Mouse (Mus musculus) liver, embryonic 14.5 days (tissue): ENCODE data around the gene Trim10. TPM values are rescaled to one million over a fixed set of nuclear protein-coding genes. Genes with fewer than 3 reads are reported as not detected.

ENCODE experiments used
- ATAC-seq: fragments of 200-750 bp; cut with Nextera tagmentation; 2 replicates; pipeline ENCODE4 v1.8.0; 2017; ENCODE audit warnings: moderate number of reproducible peaks, mild to moderate bottlenecking, moderate library complexity; ENCODE audit not compliant: insufficient read depth
- DNase-seq, 3 experiments: peaks; one replicate each; pipeline ENCODE4 v3.0.0-alpha.2; 2012 to 2013; ENCODE audit warnings: low read depth in 3 of 3, low spot score in 3 of 3
- H3K27ac ChIP-seq: fragments of 300-500 bp; sonication (generic); 2 replicates; pipeline ENCODE4 v1.5.1; 2014; ENCODE audit warnings: moderate library complexity, mild to moderate bottlenecking, control low read depth, inconsistent platforms
- H3K27me3 ChIP-seq: fragments of 300-500 bp; sonication (generic); 2 replicates; pipeline ENCODE4 v1.6.1; 2014; ENCODE audit warnings: mild to moderate bottlenecking, low read length, moderate library complexity; ENCODE audit not compliant: control insufficient read depth, insufficient read depth
- H3K36me3 ChIP-seq: fragments of 300-500 bp; sonication (generic); replicated peaks from 2 replicates; pipeline ENCODE4 v1.6.1; 2014; ENCODE audit warnings: low read depth; ENCODE audit not compliant: control insufficient read depth, insufficient read depth
- H3K4me1 ChIP-seq, 2 experiments: fragments of 200-500 bp in 1 of 2; fragments of 300-500 bp in 1 of 2; sonication (generic) in 1 of 2; replicated peaks; 2 replicates each; pipeline ENCODE4 v1.6.1; 2012 to 2014; ENCODE audit warnings: antibody characterized with exemption in 1 of 2, inconsistent platforms in 1 of 2, low read length in 1 of 2; ENCODE audit not compliant: control insufficient read depth in 2 of 2, insufficient read depth in 2 of 2
- H3K4me2 ChIP-seq: fragments of 300-500 bp; sonication (generic); 2 replicates; pipeline ENCODE4 v1.6.1; 2014; ENCODE audit warnings: low read depth, mild to moderate bottlenecking, control low read depth, moderate library complexity
- H3K4me3 ChIP-seq, 2 experiments: fragments of 200-500 bp in 1 of 2; fragments of 300-500 bp in 1 of 2; sonication (generic) in 1 of 2; 2 replicates each; pipeline ENCODE4 v1.5.1; 2012 to 2014; ENCODE audit warnings: low read depth in 2 of 2, low read length in 2 of 2, mild to moderate bottlenecking in 2 of 2, control low read depth in 1 of 2, inconsistent platforms in 1 of 2, moderate library complexity in 1 of 2; ENCODE audit not compliant: insufficient read depth in 1 of 2
- H3K9ac ChIP-seq: fragments of 300-500 bp; sonication (generic); replicated peaks from 2 replicates; pipeline ENCODE4 v1.6.1; 2014; ENCODE audit warnings: mild to moderate bottlenecking, control low read depth, moderate library complexity
- H3K9me3 ChIP-seq: fragments of 300-500 bp; sonication (generic); 2 replicates; pipeline ENCODE4 v1.6.1; 2016; ENCODE audit warnings: low read length, mixed read lengths; ENCODE audit not compliant: control insufficient read depth
- CTCF ChIP-seq: IDR thresholded peaks from 2 replicates; pipeline ENCODE4 v1.5.1; 2016; ENCODE audit warnings: antibody characterized with exemption, low read depth, control low read depth
- EP300 ChIP-seq: IDR thresholded peaks from 2 replicates; pipeline ENCODE4 v1.6.1; 2016; ENCODE audit warnings: antibody characterized with exemption, low read depth
- WGBS: fragments of 180-500 bp; shearing (Covaris S2); extraction: QIAGEN DNeasy Blood & Tissue Kit; methylation state at CpG from one replicate; pipeline ENCODE4 v1.1.7; 2014; ENCODE audit not compliant: insufficient replicate concordance; 5-methylcytosine and 5-hydroxymethylcytosine counted together
- polyA plus RNA-seq, 2 experiments: library from polyadenylated mRNA; depleted of rRNA in 1 of 2; stranded (reverse) in 1 of 2; unstranded in 1 of 2; fragments of >200 nt; fragmentation: Nextera tagmentation in 1 of 2; extraction: Ambion mirVana in 1 of 2; gene quantifications; 2 replicates each; pipeline versions ENCODE4 v1.2.1 to v1.2.3; 2012 to 2014

The Trim10 gene
- polyA plus RNA-seq, 2 experiments: 114 to 251 TPM

DNA sequence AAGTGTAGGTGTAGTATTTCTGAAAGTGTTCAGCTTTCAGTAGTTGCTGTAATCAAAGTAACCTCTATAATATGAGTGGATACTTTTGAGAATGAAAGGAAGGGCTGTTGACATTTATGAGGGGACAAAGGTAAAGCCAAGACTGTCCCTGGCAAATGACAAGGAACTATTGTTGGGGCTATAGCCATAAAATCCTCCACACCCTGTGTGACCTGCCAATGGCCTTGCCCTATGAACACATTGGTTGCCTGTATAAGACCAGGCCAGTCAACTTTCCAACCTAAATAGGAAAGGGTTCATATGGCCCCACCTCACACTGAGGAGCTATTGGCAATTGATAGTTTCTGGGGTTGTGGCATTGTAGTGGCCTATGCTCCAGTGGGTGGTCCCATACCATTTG lies 27.7 kb downstream of the Trim10 start:
- H3K9me3 ChIP-seq: no peaks in the 10 kb centered on the region
- no peak overlapping the region for H3K4me3 ChIP-seq
- H3K4me1 ChIP-seq: no peaks in the 10 kb centered on the region
- no peak overlapping the region for H3K27ac ChIP-seq
- no peaks in the 10 kb centered on the region for H3K36me3 ChIP-seq
- H3K4me2 ChIP-seq: no peak overlapping the region
- TF ChIP-seq EP300: no peak
- no peak for TF ChIP-seq CTCF
- no peaks in the 10 kb centered on the region for H3K27me3 ChIP-seq
- DNase-seq: no peak
- ATAC-seq: no peak
- H3K9ac ChIP-seq: no peak overlapping the region

DNA sequence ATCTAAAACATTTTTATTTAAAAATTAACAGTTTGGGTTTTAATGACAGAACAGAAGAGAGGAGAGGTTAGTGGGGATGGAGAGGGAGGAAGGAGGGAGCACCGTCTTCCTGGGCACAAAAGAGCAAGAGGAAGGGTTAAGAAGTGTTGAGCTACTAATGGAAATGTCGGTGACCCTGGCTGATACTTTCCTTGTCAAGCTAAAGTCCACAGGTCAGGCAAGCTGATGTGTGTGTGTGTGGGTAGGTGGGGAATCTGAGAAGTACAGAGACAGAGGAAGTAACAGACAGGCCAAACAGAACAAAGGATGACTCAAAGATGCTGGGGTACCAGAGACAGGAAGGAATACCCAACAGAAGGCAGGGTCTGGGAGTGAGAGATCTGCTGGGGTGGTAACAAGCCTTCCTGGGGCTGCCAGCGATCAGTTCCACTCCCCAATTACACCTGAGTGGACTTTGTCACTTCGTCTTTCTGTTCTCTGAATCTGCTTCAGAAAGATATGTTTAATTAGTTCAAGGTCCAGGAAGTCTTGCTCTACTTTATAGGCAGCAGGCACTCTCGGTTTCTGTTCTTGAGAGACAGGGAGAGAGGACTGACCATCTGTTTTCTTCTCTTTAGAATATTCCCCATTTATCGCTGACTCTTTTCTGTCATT lies 28.3 kb downstream of the Trim10 start, which contains the start of gene Trim31:
Trim31 (plus strand) TSS at position 567 of the 654 bp plus-strand sequence.
- 48% methylated on average over 6 of the region's 6 CpGs for WGBS

DNA sequence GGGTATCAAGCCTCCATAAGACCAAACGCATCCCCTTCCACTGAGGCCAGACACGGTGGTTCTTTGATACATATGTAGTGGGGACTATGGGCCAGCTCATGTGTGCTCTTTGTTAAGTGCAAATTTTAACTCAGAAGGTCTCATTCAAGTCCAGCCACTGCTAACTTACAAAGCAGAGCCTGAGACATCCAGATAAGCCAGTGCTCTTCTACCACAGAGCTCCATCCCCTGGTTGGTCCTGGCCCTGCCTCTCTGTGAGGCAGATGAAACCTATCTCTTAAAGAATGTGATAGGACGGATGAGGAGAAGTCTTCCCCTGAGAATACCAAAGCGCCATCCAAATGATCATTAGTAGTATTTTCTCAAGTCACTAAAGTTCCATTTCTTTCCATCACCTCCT lies 30.0 kb downstream of the Trim10 start:
- DNase-seq (no peak), ATAC-seq (no peak)
- H3K9ac ChIP-seq: no peak overlapping the region
- no peak overlapping the region for H3K27ac ChIP-seq
- H3K4me2 ChIP-seq: no peak overlapping the region
- H3K36me3 ChIP-seq: no peaks in the 10 kb centered on the region
- H3K4me3 ChIP-seq: no peak overlapping the region
- TF ChIP-seq EP300: no peak
- TF ChIP-seq CTCF: no peak
- no peaks in the 10 kb centered on the region for H3K9me3 ChIP-seq
- no peaks in the 10 kb centered on the region for H3K27me3 ChIP-seq
- 56% methylated on average over 4 of the region's 4 CpGs for WGBS
- H3K4me1 ChIP-seq: no peaks in the 10 kb centered on the region

More for the DNA sequence above, 28.3 kb downstream of the Trim10 start, which contains the start of gene Trim31:
- Histone ChIP-seq H3K36me3 (no peaks in the 10 kb centered on the region), H3K4me1 (no peaks in the 10 kb centered on the region), H3K27ac (no peak within 1 kb of the TSS), H3K9ac (no peak within 1 kb of the TSS), H3K27me3 (no peaks in the 10 kb centered on the region), H3K4me2 (no peak within 1 kb of the TSS), H3K9me3 (no peaks in the 10 kb centered on the region), H3K4me3 (no peak within 1 kb of the TSS)
- TF ChIP-seq EP300: no peak
- TF ChIP-seq CTCF: no peak
- no peak for ATAC-seq
- no peak for DNase-seq

DNA sequence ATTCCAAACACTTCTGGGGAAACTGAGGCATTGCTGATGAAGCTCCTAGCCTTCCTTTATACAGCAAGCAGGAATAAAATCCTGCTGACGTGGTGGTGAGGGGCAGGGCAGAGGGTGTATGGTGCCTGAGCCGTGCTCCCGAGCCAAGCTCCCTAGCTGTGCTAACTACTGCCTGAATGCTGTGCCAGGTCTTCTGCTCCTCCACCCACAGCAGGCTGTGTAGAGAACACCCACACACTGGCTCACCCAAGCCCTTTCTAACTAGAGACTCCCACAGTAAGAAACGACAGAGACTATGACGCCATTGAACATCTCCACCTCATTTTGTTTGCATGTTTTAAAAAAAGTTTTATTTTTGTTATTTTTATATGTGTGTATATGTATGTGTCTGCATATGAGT lies 30.6 kb downstream of the Trim10 start:
- ATAC-seq (no peak), DNase-seq (no peak)
- no peaks in the 10 kb centered on the region for H3K9me3 ChIP-seq
- no peaks in the 10 kb centered on the region for H3K36me3 ChIP-seq
- H3K4me3 ChIP-seq: no peak overlapping the region
- WGBS: 56% methylated on average over 5 of the region's 5 CpGs
- no peaks in the 10 kb centered on the region for H3K27me3 ChIP-seq
- no peaks in the 10 kb centered on the region for H3K4me1 ChIP-seq
- H3K27ac ChIP-seq: no peak overlapping the region
- H3K4me2 ChIP-seq: no peak overlapping the region
- H3K9ac ChIP-seq: no peak overlapping the region
- TF ChIP-seq CTCF (no peak), EP300 (no peak)

DNA sequence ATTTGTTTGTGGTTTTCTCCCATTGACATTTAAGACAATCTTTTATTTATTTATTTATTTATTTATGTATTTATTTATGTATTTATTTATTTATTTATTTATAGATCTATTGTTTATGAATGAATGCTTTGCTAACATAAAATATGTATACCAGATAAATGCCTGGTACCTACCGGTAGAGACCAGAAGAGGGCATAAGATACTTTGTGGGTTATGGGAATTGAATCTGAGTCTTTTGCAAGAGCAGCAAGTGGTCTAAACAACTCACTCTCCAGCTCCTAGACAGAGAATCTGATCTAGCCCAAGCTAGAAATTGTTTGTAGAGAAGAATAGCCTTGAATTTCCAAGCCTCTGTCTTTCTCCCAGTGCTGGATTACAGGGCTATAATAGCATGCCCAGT lies 31.3 kb downstream of the Trim10 start:
- H3K27ac ChIP-seq: no peak overlapping the region
- H3K4me2 ChIP-seq: no peak overlapping the region
- DNase-seq (no peak), ATAC-seq (no peak)
- 19% methylated on average over 1 of the region's 1 CpGs for WGBS
- H3K9ac ChIP-seq: no peak overlapping the region
- no peaks in the 10 kb centered on the region for H3K4me1 ChIP-seq
- no peak overlapping the region for H3K4me3 ChIP-seq
- no peaks in the 10 kb centered on the region for H3K9me3 ChIP-seq
- H3K27me3 ChIP-seq: no peaks in the 10 kb centered on the region
- TF ChIP-seq EP300 (no peak), CTCF (no peak)
- H3K36me3 ChIP-seq: no peaks in the 10 kb centered on the region
